Mouse (Mus musculus): ENCODE results near the gene Gsx2. TPM values are rescaled to one million over a fixed set of nuclear protein-coding genes. Genes with fewer than 3 reads are reported as not detected.

Gene Gsx2
- polyA plus RNA-seq, 1 experiment from 2014 or later, result not detected

DNA sequence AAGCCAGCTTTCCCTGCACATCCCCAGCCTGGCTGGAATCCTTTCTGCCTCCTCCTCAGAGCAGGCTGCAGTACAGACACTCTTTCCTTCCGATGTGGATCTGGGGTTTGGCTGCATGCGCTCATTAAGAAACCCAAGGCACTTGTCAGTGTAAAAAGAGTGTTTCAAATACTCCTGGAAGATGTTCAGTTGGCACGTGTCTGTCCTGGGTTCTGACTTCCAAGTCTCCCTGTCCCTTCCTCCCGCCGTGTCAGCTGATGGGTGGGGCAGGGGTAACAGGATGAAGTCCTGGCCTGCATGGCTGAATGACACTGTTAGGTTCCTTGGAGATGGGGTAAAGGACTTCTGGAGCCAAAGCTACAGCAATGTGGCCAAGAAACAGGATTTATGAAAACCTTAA lies 46.2 kb downstream of the Gsx2 start:
- WGBS, result 35% methylated on average over 5 of the region's 5 CpGs
- Histone ChIP-seq H3K27me3 (ENCODE audit: control insufficient read depth, insufficient read depth, low read length) (no peaks in the 10 kb centered on the region), H3K4me3 (replicated peaks; ENCODE audit: low read length) (no peak overlapping the region), H3K36me3 (ENCODE audit: control insufficient read depth, insufficient read depth, low read length) (no peaks in the 10 kb centered on the region), H3K27ac (ENCODE audit: low read length) (no peak overlapping the region), H3K9me3 (replicated peaks; ENCODE audit: control insufficient read depth, low read length) (no peaks in the 10 kb centered on the region), H3K9ac (ENCODE audit: low read length) (no peak overlapping the region), H3K4me2 (ENCODE audit: low read depth, low read length) (no peak overlapping the region), H3K4me1 (ENCODE audit: control insufficient read depth, insufficient read depth, low read length) (no peaks in the 10 kb centered on the region)
- no peak for ATAC-seq (ENCODE audit: insufficient read depth, low FRiP score)

Other genes with a start within 250 kb of the Gsx2 start
- 16.5 and 20.4 TPM in 2 replicates for gene Chic2, start 30.8 kb upstream of the Gsx2 start, polyA plus RNA-seq (2015; fragmentation: Nextera tagmentation; extraction: Ambion mirVana)
- gene Pdgfra, start 76.7 kb downstream of the Gsx2 start, polyA plus RNA-seq (2015; fragmentation: Nextera tagmentation; extraction: Ambion mirVana), result 38.7 and 39.5 TPM in 2 replicates